Mouse (Mus musculus) stomach, adult 2 months (tissue): ENCODE results near the gene Rbmx. TPM values are rescaled to one million over a fixed set of nuclear protein-coding genes. Genes with fewer than 3 reads are reported as not detected.

Experiments used
- polyA plus RNA-seq: library from polyadenylated mRNA; depleted of rRNA; stranded (reverse); fragments of >200 nt; gene quantifications from 2 replicates; pipeline ENCODE4 v1.2.3, GENCODE M21; 2012; rRNA removed

Rbmx gene
- polyA plus RNA-seq, result 1.3 and 1.7 TPM in 2 replicates

GRCm38 (mm10) chrX:57392367-57393246 is at the start of gene Rbmx:
Gene Rbmx, minus strand, starts transcription at chrX:57393036.

GRCm38 (mm10) chrX:57408769-57409168 is 15.9 kb upstream of the Rbmx start, which contains the start of gene Gm364:
Gene Gm364, plus strand, starts transcription at chrX:57409154.

GRCm38 (mm10) chrX:57338371-57339211 is 54.2 kb downstream of the Rbmx start, which contains the start of gene Arhgef6:
Gene Arhgef6, minus strand, starts transcription at chrX:57338729.

Other genes with a start within 250 kb of the Rbmx start
- gene Cd40lg, start 180.9 kb downstream of the Rbmx start, polyA plus RNA-seq, result not detected in 2 replicates
- gene Arhgef6, start 54.3 kb downstream of the Rbmx start, polyA plus RNA-seq, result 1.8 TPM in 2 replicates
- not detected in 2 replicates for gene Gm364, start 16.1 kb upstream of the Rbmx start, polyA plus RNA-seq
- gene Gpr101, start 110.7 kb upstream of the Rbmx start, polyA plus RNA-seq, result not detected in 2 replicates